Mouse (Mus musculus): ENCODE measurements around the gene Pigv. TPM values are rescaled to one million over a fixed set of nuclear protein-coding genes. Genes with fewer than 3 reads are reported as not detected.

The Pigv gene
- total and polyA plus RNA-seq, 3 experiments = 2.9 to 5.0 (median 3.7) TPM

GRCm38 (mm10) chr4:133705062-133705461 is 32.6 kb upstream of the Pigv start:
- no peak overlapping the region for H3K4me2 ChIP-seq (ENCODE audit: insufficient read depth, low read depth, poor library complexity, severe bottlenecking)
- no peak overlapping the region for H3K27ac ChIP-seq (ENCODE audit: insufficient read depth, low read depth)
- H3K4me1 ChIP-seq (ENCODE audit: control insufficient read depth in 1 of 2, insufficient read depth in 2 of 2) = peaks cover 17 to 54% of the 10 kb centered on the region in 2 experiments
- dilution Hi-C loops (cut with MboI; ENCODE audit: extremely low pct_ligation_motif_present, extremely low pct_unique_long_range_greater_than_20kb, low sequenced_read_pairs) = no loop called here
- no peak overlapping the region for H3K4me3 ChIP-seq (replicated peaks in 1 of 3; ENCODE audit: low read depth in 2 of 3, low read length in 2 of 3, poor library complexity in 1 of 3)
- in situ Hi-C loops (cut with MboI; ENCODE audit: low pct_ligation_motif_present, low pct_unique_long_range_greater_than_20kb, low sequenced_read_pairs) = no loop called here
- DNase-seq (ENCODE audit: extremely low read depth) = no peak
- no peak overlapping the region for H3K9ac ChIP-seq (ENCODE audit: insufficient read depth, low read depth)
- no peaks in the 10 kb centered on the region for H3K9me3 ChIP-seq (replicated peaks; ENCODE audit: low read length)
- peaks cover 44 to 83% of the 10 kb centered on the region in 2 experiments for H3K36me3 ChIP-seq (replicated peaks in 1 of 2; ENCODE audit: control insufficient read depth in 1 of 2, insufficient read depth in 1 of 2, low read length in 1 of 2)
- no peak for TF ChIP-seq POLR2AphosphoS2 (IDR thresholded peaks at IDR 0.05; ENCODE audit: low read depth, low read length)
- no peak for TF ChIP-seq TCF12 (IDR thresholded peaks at IDR 0.05; ENCODE audit: low read depth, low read length)
- no peak for TF ChIP-seq PAX5 (IDR thresholded peaks at IDR 0.05; ENCODE audit: low read length)
- TF ChIP-seq ZC3H11A (IDR thresholded peaks at IDR 0.05; ENCODE audit: low read depth, low read length) = no peak
- TF ChIP-seq GABPA (IDR thresholded peaks at IDR 0.05; ENCODE audit: insufficient replicate concordance, low read depth, low read length) = no peak
- no peak for TF ChIP-seq BHLHE40 (IDR thresholded peaks at IDR 0.05; ENCODE audit: low read depth, low read length)
- TF ChIP-seq SMC3 (IDR thresholded peaks at IDR 0.05; ENCODE audit: low read depth, low read length) = no peak
- H3K27me3 ChIP-seq (replicated peaks) = no peaks in the 10 kb centered on the region
- peaks cover 75% of the 10 kb centered on the region for H3K79me2 ChIP-seq (replicated peaks; ENCODE audit: control insufficient read depth, extremely low read depth, insufficient read depth, poor library complexity, severe bottlenecking)

DNA sequence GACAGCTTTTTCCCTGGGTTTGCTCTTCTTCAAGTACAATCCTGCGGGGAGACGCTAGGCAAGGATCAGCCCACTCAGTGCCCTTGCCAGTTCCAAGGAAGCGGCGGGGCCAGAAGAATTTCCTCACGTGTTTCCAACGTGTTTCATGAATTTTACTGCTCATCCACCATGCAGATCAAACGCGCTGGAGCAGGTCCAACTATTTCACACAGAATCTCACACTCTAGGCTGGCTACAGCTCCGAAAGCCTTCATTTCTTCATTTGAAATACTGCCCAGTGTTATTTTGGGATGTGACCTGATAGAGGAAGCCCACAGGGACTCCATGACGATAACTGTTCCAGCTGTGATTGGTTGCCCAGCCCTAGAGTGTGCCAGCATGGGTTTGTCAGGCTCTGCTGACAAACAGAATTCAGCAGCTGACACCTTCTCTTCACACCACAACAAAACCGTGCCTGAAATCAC is 28.5 kb upstream of the Pigv start:
- peaks cover 68% of the 10 kb centered on the region for H3K79me2 ChIP-seq (replicated peaks; ENCODE audit: control insufficient read depth, extremely low read depth, insufficient read depth, poor library complexity, severe bottlenecking)
- TF ChIP-seq POLR2A (IDR thresholded peaks at IDR 0.05; ENCODE audit: low read depth, low read length) (0 out of 2 replicates have a peak, but pooled peaks have one; percentile 8), CHD1 (IDR thresholded peaks at IDR 0.05; ENCODE audit: low read depth, low read length) (no peak), MEF2A (IDR thresholded peaks at IDR 0.05; ENCODE audit: borderline replicate concordance, low read depth, low read length) (no peak)
- no peak for DNase-seq (ENCODE audit: extremely low read depth)
- H3K27ac ChIP-seq (ENCODE audit: insufficient read depth, low read depth) = no peak overlapping the region
- in situ Hi-C loops (cut with MboI; ENCODE audit: low pct_ligation_motif_present, low pct_unique_long_range_greater_than_20kb, low sequenced_read_pairs) (no loop called here), dilution Hi-C loops (cut with MboI; ENCODE audit: extremely low pct_ligation_motif_present, extremely low pct_unique_long_range_greater_than_20kb, low sequenced_read_pairs) (no loop called here)
- H3K4me3 ChIP-seq (replicated peaks in 1 of 3; ENCODE audit: low read depth in 2 of 3, low read length in 2 of 3, poor library complexity in 1 of 3) = no peak overlapping the region
- no peak overlapping the region for H3K9ac ChIP-seq (ENCODE audit: insufficient read depth, low read depth)
- no peaks in the 10 kb centered on the region for H3K27me3 ChIP-seq (replicated peaks)
- no peak overlapping the region for H3K4me2 ChIP-seq (ENCODE audit: insufficient read depth, low read depth, poor library complexity, severe bottlenecking)
- H3K4me1 ChIP-seq (ENCODE audit: control insufficient read depth in 1 of 2, insufficient read depth in 2 of 2) = peaks cover 4 to 17% of the 10 kb centered on the region in 2 experiments; a peak in 3 of 4 replicates
- peaks cover 60 to 93% of the 10 kb centered on the region in 2 experiments for H3K36me3 ChIP-seq (replicated peaks in 1 of 2; ENCODE audit: control insufficient read depth in 1 of 2, insufficient read depth in 1 of 2, low read length in 1 of 2)
- no peaks in the 10 kb centered on the region for H3K9me3 ChIP-seq (replicated peaks; ENCODE audit: low read length)

- Histone ChIP-seq H3K9me3 (replicated peaks; ENCODE audit: low read length) (no peaks in the 10 kb centered on the region), H3K4me3 (replicated peaks in 1 of 3; ENCODE audit: low read depth in 2 of 3, low read length in 2 of 3, poor library complexity in 1 of 3) (no peak overlapping the region), H3K36me3 (replicated peaks in 1 of 2; ENCODE audit: control insufficient read depth in 1 of 2, insufficient read depth in 1 of 2, low read length in 1 of 2) (peaks cover 74 to 95% of the 10 kb centered on the region in 2 experiments), H3K4me2 (ENCODE audit: insufficient read depth, low read depth, poor library complexity, severe bottlenecking) (no peak overlapping the region), H3K79me2 (replicated peaks; ENCODE audit: control insufficient read depth, extremely low read depth, insufficient read depth, poor library complexity, severe bottlenecking) (peaks cover 21% of the 10 kb centered on the region), H3K4me1 (ENCODE audit: control insufficient read depth in 1 of 2, insufficient read depth in 2 of 2) (no peaks in the 10 kb centered on the region), H3K9ac (ENCODE audit: insufficient read depth, low read depth) (no peak overlapping the region), H3K27ac (ENCODE audit: insufficient read depth, low read depth) (no peak overlapping the region), H3K27me3 (replicated peaks) (no peaks in the 10 kb centered on the region)
- in situ Hi-C loops (cut with MboI; ENCODE audit: low pct_ligation_motif_present, low pct_unique_long_range_greater_than_20kb, low sequenced_read_pairs) (no loop called here), dilution Hi-C loops (cut with MboI; ENCODE audit: extremely low pct_ligation_motif_present, extremely low pct_unique_long_range_greater_than_20kb, low sequenced_read_pairs) (no loop called here)
- no peak for DNase-seq (ENCODE audit: extremely low read depth)
- no peak for TF ChIP-seq CHD1 (IDR thresholded peaks at IDR 0.05; ENCODE audit: low read depth, low read length)
- no peak for TF ChIP-seq POLR2AphosphoS2 (IDR thresholded peaks at IDR 0.05; ENCODE audit: low read depth, low read length)
- no peak for TF ChIP-seq GABPA (IDR thresholded peaks at IDR 0.05; ENCODE audit: insufficient replicate concordance, low read depth, low read length)
- no peak for TF ChIP-seq TCF12 (IDR thresholded peaks at IDR 0.05; ENCODE audit: low read depth, low read length)
- TF ChIP-seq MYC (IDR thresholded peaks at IDR 0.05; ENCODE audit: low read depth, low read length) = no peak
- no peak for TF ChIP-seq MAX (IDR thresholded peaks at IDR 0.05; ENCODE audit: low read length)
- no peak for TF ChIP-seq CTCF (conservative IDR thresholded peaks at IDR 0.05 in 1 of 2, IDR thresholded peaks at IDR 0.05 in 1 of 2; ENCODE audit: low read depth in 2 of 2, low read length in 2 of 2)
- TF ChIP-seq SIN3A (IDR thresholded peaks at IDR 0.05; ENCODE audit: low read length) = no peak
- no peak for TF ChIP-seq ZC3H11A (IDR thresholded peaks at IDR 0.05; ENCODE audit: low read depth, low read length)
- TF ChIP-seq NRF1 (IDR thresholded peaks at IDR 0.05; ENCODE audit: low read depth, low read length) = no peak
Observed at GRCm38 (mm10) chr4:133695363-133695762, 22.9 kb upstream of the Pigv start.

All from CH12.LX (cell line).